Mouse (Mus musculus) mature B cell (primary cell): ENCODE measurements at regions not wholly inside any gene's neighbourhood (a gene's known extent, or its start where the extent isn't known, plus 50 kb on each side); places are given as distances from the start of the nearest gene placed in this dataset.

Experiments
- in situ Hi-C: fragments of 300-500 bp; cut with MboI; formaldehyde crosslinking; loops from 2 replicates; pipeline ENCODE4 v1.14.3; 2019

DNA sequence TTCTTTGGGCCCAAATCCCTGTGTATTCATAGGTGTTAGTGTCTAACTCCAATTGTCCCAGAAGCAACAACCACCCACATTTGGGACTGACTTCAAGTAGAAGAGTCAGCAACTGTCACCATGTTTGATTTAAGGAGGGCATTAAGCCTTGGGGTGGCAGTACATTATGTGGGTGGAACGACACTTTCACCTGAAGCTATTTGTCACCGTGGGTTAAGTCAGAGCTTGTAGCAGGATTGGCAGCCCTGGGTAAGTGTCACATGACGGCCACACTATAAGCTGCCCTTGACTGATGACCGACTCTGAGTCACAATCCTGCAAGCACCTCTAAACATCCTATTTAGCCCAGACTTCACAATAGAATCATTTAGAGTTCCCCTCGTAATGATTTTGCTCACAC lies 236.7 kb upstream of the A1bg start:
- in situ Hi-C loops: no loop called here

DNA sequence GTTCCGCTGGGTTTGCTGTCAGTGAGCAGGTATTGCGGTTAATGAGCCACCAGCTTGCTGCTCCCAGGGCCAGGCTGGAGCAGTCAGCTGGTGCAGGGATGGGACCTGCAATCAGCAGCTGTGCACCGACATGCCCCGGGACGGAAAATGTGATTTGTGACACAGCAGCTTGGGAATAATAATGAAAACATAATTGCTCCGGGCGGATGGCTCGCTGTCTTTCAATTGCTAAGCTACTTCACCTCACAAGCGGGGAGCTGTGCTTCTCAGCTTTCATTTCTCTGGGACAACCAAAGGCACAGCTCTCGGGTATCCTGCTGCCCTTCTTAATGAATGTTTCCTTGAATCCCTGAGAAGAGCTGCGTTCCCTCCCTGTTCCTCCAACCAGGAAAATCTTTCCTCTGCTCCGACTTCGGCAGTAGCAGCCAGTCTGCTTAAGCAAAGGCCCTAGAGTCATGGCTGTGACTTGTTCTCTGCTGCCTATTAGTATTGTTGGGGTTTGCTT lies 235.3 kb upstream of the A1bg start:
- in situ Hi-C loops: no loop called here

DNA sequence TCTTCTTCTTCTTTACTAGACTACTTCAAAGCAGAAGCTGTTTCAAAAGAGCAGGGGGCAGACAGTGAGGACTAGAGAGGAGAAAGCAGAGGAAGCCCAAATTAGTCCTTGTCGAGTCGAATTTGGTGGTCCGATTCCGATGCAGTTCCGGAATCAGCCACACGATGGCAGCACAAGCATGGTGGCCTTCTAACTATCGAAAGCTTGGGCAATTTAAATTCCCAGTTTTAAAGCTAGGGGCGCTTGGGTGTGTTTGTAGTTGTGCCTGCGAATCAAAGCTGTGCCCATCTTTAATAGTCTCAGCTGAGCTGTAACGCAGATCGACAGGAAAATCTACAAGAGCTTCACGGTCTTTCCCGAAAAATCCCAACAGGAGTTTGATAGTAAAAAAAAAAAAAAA lies 234.7 kb upstream of the A1bg start:
- in situ Hi-C loops: no loop called here

DNA sequence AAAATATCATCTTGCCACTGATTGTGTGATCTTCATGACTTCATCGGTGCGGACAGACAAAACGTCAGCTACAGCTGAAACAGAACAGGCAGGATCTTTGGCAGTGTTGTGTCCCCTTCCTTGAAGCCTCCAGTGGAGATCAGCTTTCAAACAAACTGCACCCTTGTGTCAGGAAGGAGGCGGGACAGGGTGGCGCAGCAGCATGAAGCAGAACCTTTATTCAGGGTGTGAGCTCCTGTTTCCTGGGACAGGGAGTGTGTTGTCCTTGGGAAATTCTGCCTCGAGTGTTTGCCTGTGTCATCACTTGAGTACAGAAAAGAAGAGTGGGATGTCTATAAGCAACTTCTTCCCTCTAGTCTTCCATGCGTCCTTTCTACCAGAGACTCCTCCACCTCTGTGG lies 232.7 kb upstream of the A1bg start:
- in situ Hi-C loops: no loop called here

DNA sequence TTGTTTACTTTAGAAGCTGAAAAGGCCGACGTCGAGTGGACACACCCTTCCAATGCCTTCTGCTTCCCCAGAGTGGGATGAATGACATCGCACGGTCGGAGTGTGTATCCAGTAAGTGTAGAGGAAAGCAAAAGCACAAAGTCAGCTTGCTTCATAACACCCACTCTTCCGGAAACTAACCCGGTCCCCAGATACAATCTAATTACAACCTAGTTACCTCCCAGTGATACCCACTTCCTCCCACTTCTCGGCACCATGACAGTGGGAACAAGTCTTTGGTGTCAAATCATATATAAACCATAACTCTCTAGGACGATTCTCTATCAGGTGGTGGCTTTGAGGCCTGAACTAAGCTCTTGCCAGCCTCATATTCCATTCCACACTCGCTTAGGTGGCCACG lies 231.4 kb upstream of the A1bg start:
- in situ Hi-C loops: no loop called here

DNA sequence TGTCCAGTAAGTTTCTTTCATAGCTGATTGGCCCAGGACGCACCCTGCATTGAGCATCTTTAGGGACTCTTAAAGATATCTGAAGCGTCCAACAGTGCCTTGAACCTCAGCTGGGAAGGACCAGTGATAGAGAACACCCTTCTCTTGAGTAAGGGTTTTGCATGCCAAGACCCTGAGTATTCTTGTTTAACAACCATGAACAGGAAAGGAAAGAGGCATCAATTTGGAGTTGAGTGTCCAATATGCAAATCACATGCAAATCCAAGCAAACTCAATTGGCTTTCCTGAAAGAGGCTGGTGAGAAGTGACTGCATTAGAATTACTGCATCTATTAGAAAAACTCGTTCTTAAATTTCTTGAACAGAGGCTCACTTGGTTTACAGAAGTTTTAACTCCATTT lies 220.0 kb upstream of the A1bg start:
- in situ Hi-C loops: no loop called here

DNA sequence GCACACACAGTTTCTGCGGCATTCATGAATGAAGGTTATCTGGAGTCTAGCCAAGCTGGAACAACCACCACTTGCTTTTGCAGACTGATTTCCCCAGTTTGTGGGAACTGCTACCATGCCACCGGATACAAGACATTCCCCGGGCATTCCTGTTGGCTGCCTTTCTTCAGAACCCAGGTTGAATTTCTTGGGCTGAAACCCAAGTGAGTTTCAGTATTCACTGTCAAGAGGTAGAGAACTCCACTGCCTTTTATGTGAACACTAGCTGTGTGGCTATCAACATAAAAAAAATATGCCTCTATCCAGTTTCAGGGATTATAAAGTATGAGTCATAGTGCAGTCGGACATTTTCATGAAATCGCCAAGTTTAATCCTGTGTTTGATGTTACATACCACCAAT lies 216.3 kb upstream of the A1bg start:
- in situ Hi-C loops: no loop called here

DNA sequence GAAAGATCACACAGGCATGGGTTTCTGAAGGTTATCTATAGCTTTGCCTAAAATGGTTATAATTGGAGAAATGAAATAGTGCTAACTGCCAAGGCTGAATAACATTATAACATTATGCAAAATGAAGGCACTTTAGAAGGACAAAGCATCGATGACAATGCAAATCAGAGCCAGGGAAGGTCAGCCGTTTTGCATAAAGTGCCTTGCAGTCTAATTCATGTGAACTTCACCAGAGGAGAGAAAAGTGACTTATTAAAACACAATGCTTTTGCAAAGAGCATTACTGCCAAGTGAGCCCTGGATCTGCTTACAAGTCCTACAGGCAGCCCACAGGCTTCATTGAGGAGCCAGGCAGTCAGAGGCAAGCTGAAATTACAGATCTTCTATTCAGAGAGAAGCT lies 214.0 kb upstream of the A1bg start:
- in situ Hi-C loops: no loop called here

DNA sequence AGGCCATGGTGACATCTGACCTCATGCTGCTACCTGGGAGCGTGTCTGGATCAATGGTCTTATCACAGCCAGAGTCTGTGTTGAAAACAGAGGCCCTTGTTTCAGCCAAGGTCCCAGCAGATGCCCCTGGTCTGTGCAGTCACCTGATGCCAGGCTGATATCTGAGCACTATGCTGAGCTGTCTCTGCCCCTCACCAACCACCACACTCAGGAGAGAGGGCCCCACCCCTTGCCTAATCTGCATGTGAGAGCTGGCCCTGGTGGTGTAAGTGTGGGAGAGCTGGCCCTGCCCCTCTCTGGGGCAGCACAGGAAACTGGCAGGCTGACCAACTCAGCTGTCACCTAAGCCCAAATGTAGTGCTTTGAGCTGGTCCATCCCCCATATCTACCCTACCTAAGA lies 210.5 kb upstream of the A1bg start:
- in situ Hi-C loops: no loop called here

DNA sequence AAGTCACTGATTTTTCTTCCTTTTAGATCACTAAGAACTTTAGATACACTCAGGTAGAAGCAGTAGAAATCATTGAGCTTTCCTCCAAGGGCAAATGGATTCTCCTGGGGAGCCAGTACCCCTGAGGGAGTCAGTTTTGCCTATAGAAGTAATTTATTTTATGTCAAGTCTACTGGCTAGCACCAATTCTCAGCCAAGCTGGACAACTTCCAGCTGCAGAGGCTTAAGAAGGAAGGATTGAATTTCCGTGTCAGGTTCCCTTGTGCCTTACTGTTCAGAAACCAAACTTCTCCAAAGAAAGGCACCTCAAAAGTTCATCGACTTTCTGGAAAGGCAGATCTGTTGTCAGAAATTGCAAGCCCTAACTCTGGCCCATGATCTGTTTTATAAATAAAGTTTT lies 205.2 kb upstream of the A1bg start:
- in situ Hi-C loops: no loop called here

DNA sequence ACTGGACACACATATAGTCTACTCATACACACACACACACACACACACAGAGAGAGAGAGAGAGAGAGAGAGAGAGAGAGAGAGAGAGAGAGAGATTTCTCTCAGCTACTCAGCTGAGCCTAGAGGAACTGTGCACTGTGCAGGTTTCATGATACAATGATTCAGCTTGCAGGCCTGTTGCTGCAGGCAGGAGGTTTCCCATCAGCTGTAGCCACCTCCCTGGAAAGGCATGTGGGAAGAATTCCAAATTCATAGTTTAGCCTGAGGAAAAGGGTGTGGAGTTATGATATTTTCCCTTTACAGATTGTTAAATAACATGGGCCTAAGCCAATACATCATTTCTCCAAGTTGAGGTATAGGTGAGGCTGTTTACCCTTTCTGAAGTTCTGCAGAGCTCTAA lies 204.3 kb upstream of the A1bg start:
- in situ Hi-C loops: no loop called here

DNA sequence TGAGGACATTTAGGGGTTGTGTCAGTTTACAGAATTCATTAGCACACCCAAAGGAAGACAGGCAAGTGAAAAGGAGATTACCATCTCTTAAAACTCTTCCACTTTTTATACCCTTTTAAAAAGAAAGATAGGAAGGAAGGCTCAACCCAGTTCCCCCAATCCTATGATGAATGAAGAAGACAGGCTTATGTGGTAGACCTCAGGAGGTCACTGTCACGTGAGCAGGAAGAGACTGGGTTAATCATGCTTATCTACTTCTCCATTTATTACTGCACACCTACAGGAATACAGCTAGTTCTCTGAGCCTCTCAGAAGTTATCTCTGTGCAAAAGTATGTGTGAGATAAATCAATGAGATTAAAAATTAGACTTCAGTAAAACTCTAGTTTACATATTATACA lies 194.1 kb upstream of the A1bg start:
- in situ Hi-C loops: no loop called here

DNA sequence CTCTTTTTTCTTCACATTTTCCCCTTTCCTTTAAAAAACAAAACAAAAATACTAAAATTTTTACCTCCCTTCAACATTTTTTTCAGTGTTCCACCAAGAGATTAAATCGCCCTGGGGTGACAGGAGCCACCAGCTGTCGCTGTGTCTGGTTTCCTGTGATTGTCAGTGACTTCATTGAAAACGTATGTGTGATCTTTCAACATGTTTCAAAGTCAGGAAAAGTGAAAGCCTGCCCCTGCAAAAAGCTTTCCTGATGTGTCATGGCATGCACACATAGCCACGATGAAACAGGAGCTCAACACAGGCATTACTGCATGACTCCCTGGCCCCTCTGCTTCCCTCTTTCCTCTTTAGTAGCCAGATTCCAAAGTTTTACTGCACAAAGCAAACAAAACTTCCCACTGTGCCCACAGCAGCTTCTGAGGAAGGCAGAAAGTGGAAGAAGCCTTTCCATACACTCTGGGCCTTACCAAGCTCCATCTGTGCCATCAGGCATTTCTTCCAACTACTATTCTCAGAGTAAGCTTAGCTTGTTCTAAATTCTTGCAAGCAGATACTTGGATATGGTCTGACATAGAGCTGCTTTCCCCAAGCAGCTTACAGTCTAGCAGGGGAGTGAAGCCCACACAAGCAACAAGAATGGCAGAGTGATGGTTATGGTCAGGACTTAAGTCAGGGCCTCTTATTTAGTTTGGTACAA lies 186.8 kb upstream of the A1bg start:
- in situ Hi-C loops: no loop called here

DNA sequence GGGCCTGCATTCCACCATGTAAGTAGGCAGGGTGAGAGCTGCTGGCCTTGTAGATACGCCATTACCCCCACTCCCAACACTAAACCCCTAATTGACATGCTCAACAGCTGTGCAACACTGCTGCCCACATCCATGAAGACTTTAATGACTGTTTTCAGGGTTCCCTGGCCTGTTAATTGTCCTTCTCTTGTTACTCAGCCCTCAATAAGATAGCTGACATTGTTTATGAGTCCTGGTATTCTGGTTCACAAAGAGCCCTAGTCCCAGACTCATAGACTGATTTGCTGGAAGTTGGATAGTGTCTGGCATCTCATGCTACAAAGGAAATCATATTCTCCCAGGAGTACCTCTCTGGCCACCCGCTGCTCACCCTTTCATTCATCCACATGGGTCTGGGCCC lies 186.1 kb upstream of the A1bg start:
- in situ Hi-C loops: no loop called here

DNA sequence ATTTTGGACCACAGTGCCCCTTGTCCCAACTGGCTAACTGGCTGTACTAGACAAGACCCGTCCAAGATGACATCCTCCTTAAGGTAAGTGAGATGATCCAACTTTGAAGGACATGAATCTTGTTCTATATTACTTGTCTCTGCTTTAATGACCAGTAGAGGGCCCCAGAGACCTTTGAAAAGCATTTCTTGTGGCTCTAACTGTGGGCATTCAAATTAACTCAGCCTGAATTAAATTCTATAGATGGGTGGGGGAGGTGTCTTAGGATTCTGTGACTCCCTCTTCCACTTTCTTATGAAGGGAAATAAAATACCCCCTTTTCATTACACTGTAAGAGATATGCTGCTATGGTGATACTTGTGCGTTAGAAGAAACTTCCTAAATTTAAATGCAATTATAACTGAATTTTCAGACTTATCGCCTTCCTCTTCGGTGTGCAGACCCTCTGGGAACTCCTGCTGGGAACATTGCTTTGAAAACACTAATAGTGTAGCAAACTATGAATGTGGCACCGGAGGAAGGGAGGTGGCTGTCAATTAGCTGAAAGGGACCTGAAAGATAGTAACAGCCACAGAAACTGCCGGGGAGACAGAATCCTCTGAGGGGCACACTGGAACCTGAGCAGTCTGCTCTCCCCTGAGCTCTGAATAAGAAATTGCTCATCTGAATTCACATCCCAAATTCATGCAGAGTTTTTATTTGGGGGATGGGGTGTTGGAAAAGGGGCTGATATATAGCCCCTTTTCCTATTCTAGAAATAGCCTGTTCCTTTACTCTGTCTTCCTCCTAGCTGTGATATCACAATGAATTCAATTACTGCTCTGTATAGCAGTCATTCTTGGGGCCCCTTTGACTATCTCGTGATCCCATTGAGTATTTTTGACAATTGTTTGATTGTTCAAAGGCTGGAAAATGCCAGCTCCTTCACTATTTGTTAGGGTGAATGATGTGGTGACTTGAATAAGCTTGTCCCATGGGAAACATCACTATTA lies 179.9 kb upstream of the A1bg start:
- in situ Hi-C loops: no loop called here

DNA sequence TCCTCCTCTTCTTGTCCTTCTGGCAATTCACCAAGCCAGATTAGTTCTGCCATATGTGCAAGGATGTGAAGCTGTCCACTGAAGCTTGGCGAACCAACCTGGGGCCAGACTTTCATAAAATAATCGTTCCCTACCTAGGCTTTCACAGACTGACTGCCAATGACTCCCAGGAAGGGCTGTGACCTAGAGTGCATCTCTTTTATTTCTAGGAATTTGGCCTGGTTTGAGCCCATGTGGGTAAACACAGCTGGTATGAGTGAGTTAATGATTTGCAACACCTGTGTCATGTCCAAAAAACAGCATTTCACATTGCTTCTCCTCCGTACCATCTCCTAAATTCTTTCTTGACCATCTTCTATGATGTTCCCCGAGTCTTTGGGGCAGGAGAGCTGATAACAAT lies 178.0 kb upstream of the A1bg start:
- in situ Hi-C loops: no loop called here

DNA sequence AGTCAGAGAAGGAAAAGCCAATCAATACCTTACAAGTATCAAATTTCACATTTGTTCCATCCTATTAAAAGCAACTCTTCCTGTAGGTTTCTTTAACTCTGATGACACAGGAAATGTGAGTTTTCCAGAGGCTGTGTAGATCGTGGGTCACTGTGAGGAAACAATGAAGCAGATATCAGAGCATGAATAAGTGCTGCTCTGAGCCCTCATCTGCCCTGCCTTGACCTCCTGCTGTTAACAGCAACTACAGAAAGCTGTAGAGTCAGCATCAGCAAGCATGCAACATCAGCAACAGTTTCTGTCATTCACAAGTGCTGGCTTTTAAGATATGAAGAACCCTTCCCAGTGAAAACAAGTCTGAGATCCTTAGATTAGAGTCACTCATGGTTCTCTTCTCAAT lies 176.2 kb upstream of the A1bg start:
- in situ Hi-C loops: no loop called here

DNA sequence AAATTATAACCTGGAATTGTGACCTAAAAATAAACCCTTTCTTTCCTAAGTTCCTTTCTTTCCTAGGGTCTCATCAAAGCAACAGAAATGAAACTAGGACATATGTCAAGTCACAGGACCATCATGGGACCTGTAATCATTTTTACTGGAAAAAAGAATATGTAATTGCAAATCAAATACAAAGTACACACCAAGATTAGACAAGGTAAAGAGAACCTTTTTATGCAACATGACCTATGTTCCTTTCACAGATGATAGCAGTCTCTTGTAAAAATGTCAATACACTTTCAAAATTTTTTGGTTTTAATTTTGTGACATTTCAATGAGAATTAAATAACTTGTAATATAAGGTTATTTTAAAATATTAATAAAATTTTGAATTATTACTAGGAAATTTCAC lies 175.7 kb upstream of the A1bg start:
- in situ Hi-C loops: no loop called here

DNA sequence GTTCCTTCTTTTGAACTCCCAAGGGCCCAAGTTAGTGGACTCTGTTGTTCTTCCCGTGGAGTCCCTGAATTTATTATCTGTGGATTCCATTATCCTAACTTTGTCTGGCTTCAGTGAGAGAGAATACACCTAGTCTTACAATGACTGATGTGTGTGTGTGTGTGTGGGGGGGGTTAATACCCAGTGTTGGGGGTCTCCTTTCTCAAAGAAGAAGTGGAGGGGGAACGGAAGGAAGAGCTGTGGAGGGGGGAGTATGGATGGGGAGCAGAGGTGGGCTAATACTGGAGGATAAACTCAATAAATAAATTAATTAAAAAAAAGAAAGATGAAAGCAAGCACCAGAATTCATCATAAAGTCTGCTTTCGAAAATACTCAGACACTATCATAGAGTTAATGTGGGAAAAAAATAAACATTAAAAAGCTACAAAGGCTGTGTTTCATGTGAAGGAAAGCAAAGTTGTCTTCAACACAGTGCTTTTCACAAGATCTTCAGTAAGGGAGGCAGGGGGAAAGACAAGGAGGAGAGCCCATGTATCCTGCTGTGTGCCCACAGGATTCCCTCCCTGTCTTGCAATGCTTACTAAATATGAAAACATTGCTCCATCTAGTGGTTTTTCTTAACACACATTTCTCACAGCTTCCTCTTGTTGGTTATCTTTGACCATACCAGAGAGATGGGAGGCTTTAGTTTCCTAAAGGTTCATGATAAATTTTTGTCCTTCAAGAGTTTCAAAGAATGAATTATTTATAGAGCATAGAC lies 173.4 kb upstream of the A1bg start:
- in situ Hi-C loops: no loop called here

DNA sequence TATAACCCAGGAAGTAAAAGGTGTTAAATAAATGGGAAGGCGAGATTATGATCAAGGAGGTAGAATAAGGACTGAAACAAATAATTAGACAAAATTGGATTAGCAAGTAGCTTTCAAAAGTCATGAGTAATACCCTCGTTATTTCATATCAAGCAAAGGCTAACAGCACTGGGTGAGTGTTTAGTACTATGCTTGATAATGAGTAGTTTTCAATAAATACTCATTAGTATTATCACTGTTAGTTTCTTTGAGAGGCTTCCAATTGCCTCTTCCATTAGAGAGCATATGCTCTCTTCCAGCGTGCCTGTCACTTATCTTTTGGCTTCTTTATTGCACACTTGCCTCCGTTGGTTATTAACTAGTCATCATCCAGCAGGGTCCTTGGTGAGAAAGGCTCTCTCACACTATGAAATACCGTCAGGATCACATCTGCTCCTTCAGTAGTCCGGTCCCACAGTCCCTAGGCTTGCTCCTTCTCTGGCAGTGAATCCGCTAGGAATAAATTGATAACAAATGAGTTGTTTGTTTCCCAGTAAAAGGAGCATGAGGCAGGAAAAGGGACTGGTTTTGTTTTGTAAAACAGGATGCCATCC lies 132.3 kb upstream of the A1bg start:
- in situ Hi-C loops: no loop called here

DNA sequence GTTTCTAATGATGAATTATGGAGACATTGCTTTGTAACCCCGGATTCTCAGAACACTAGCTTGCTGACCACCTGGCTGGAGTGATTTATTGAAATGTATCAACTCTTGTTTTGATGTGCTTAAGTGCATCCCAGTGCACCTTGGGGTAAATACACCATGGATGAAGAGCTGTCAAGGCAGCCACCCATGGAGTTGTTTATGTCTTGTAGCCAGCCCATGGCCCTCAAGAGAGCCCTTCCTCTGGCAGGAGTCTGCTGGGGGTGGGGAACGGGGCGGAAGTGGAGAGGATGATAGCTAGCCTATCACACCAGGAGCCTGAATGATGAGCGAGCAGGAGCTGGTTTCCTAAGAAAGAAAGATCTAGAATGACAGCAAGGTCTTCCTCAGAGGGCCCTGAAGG lies 128.6 kb upstream of the A1bg start:
- in situ Hi-C loops: no loop called here

DNA sequence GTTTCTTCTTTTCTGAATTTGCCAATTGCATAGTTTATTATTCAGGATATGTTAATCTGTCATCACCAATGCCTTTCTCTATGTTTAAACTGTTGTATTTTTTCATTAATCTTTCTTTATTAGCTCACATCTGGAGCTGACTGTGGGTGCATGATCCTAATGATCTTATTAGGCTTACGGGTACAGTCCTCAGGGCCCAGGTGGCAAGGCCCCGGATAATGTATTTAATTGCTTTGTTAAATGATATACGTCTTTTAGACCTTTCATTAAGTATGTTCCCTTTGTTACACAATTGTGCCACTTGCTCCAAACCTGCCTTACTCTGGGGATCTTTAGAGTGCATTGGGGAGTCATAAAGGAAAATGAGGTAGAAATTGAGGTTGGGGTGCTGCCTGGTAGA lies 86.7 kb upstream of the A1bg start:
- in situ Hi-C loops: no loop called here
